Mouse (Mus musculus) testis, postnatal 10 days (tissue): Measurements from ENCODE around the gene Mgat1.
"Not testable (repeated sequence)": the region's sequence is repeated elsewhere in the genome, so short reads cannot be mapped to it uniquely, and the experiment has no call there.

ENCODE experiments used
- DNase-seq: peaks from one replicate; pipeline ENCODE4 v3.0.0; 2021; ENCODE audit warnings: low spot score

The Mgat1 gene

DNA sequence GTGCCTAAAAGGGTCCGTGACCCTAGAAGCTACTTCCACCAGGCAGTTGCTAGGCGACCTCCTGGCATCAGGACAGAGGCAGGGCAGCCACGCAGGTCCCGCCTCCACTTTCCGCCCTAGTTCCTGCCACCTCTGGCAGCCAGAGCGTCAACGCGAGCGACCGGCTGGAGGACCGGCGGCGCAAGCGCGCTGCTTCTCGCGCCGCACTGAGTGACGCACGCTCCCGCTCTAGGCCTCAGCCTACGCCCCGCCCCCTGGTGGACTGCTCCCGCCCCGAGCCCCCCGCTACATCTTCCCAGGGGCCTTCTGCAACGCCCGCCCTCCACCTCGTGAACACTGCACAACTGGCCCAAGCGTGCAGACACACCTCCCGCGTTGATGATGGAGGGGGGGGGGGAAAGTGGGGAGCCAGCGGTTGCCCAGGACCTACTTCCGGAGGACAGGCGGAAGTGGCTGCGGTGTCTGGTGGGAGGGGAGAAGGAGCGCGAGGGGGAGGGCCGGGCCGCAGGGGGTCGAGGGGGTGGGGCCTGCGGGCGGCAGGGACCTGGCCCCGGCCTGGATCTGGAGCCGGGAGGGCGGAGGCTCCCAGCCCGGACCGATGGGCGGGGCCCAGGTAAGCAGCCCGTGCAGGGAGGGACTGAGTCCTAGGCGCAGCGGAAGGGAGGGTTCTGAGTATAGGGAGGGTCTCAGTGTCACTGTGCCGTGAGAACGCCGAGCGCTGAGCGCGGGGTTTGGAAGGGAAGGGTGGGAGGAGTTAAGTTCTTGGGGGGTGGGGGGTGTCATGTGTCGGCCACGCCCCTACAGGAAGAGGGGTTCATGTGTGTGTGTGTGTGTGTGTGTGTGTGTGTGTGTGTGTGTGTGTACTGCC lies at the start of gene Mgat1:
TSS of gene Mgat1 (plus strand) at position 465 of the 868 bp plus-strand sequence.
- peak; percentile 97 for DNase-seq

DNA sequence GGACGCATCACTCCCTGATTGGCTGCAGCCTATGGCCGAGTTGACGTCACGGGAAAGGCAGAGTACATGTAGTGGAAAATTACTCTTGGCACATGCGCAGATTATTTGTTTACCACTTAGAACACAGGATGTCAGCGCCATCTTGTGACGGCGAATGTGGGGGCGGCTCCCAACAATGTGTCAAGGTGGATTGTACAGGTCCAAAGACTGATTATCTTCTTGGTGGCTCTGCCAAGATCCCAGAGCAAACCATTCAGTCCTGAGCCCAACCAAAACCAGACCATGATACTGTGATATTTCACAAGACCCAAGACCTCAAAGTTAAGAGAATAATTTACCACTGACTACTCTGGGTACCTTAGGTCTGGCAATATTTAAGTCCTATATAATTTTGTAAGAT lies 49.2 kb upstream of the Mgat1 start:
- DNase-seq = not testable (repeated sequence)

GRCm38 (mm10) chr11:49195819-49196322 lies 48.1 kb upstream of the Mgat1 start:
- DNase-seq = no peak

DNA sequence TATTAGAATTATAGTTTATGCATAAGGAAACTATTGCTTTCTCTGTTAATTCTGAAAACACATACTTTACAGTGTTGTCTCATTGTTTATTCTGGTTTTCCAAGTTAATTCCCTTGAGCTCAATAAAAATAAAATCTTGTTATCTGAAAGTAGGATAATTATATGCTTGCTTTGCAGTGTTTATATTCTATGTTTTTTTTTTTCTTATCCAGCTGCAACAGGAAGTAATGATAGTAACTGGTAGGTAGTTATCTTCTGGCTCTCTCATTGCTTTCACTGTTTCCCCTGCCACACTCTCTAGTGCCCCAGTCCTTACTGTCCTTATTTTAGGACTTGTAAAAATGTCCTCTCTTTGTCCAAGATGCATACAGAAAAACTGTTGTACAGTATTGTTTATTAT lies 43.3 kb upstream of the Mgat1 start:
- no peak for DNase-seq

DNA sequence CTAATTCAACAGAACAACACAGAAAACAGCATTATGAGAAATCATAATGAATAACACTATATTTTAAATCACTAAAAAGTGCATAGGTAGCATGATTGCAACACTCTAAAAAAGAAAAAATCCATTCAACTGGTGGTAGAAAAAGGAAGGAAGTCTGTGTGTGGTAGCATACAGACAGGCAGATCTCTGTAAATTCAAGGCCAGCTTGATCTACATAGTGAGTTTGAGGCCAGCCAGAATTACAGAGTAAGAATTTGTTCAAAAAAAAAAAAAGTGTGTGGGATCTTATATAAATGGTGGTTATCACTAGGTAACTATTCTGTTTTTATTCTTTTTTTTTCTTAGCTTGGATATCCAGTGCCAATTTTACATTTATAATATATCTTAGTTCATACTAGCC lies 42.8 kb upstream of the Mgat1 start:
- no peak for DNase-seq

DNA sequence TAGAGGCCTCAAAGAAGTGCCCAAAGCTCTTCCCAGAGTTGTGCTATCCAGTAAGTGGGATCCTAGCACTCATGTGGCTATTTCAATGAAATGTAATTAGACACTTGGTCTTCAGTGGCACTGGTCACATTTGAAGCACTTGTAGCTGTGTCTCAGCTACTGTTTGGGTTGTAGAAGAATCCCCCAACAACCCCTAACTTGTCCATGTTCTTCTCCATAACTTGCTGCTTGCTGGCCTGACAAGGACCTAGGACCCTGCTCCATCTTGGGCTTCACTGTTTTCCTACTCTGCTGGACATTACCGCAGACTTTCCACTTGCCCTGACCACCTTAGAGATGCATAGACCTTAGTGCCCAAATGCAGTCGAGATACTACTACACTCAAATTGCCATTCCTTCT lies 41.9 kb upstream of the Mgat1 start:
- no peak for DNase-seq

- peak; percentile 40 for DNase-seq
Observed at GRCm38 (mm10) chr11:49202523-49203061, 41.4 kb upstream of the Mgat1 start.

GRCm38 (mm10) chr11:49203129-49203768 lies 40.7 kb upstream of the Mgat1 start, which contains the start of gene Zfp62:
TSS of gene Zfp62 (plus strand) at chr11:49203292.
- peak; percentile 94 for DNase-seq

DNA sequence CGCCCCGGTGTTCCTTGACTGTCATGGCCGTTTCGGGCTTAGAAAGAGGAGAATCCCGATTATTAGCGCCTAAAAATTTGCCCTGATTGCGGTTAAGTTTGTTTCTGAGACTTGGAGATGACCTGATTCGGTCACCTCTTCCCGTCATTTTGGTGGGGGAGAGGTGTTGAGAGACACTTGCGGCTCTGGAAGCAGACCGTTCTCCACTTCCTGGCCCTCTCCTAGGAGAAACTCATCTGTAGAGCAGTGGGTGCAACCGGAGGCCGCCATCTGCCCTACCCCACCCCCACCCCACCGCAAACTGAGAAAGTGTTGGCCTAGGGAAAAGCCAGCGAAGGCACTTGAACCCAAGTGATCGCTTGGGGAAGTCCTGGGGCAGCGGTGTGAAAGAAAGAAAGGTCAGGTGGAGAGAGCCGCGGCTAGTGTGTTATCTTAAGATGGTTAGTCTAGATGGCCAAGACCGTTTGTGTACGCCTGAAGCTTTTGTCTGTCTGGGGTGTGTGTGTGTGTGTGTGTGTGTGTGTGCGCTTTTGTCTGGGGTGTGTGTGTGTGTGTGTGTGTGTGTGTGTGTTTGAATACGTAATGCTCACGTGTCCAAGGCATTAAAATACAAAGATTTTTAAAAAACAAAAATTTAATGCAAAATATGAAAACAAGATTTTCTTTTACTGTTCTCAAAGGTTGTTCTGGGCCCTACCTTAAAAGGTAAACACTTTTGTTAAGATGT lies 40.1 kb upstream of the Mgat1 start:
- peak; percentile 51 for DNase-seq

DNA sequence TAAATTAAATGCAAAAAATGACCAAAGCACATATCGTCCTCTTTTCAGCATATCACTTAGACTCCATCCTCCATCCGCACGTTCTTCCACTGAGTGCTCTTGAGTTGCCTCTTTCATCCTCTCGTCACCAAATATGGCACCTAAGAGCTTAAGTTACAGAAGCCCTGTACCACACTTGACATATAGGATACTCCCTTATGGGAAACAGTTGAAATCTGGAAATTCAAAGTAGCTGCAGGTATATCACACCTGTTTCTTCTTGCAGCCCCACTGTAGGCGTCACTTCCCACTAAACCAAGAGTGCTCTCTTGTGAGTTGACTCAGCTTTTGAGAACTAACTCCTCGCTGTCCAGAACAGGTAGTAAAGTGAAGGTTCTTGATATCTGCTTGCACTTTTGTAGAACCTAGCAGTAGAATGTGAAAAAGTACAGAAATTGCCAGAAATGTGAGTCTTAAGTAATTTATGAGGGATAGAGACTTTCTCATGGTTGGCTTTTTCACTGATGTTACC lies 38.9 kb upstream of the Mgat1 start:
- DNase-seq = no peak

DNA sequence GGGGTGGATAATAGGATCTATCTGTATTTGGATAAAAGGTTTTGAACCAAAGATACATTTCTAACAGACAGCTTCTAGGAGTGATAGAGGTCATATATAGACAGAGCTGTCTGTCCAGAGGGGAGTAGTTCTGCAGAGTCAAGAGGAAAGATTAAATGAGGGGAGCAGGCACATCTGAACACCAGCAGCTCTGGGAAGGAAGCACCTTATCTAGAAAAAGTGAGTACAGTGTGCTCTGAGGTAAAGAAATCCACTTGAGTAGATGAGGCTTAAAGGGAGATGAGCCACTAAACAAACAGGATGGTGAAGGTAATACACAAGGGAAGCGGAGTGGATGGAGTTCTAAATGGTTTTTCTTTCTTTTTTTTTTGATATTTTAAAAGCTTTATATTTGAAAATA lies 36.5 kb upstream of the Mgat1 start:
- no peak for DNase-seq

DNA sequence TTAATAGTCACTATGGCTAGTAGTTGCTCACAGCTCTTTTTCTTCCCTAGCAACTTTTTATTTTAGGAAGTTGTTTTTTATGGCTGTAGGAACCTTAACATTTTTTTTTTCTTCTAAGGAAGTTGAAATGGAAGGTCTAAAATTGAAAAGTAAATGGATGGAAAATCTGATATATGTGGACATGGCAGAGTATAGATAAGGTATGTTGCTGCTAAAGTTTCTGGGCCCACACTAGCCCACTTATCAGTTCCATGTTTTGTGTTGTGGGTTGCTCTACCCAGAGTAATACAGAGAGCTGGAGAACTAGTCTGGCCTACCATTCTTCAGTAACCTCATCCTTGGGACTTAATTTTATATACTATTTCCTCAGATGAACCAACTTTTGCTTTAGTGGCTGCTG lies 31.4 kb upstream of the Mgat1 start:
- no peak for DNase-seq

GRCm38 (mm10) chr11:49213505-49213904 lies 30.5 kb upstream of the Mgat1 start:
- DNase-seq = no peak

GRCm38 (mm10) chr11:49219271-49219670 lies 24.7 kb upstream of the Mgat1 start:
- no peak for DNase-seq

- DNase-seq = no peak
Observed at GRCm38 (mm10) chr11:49224455-49224854, 19.5 kb upstream of the Mgat1 start.

DNA sequence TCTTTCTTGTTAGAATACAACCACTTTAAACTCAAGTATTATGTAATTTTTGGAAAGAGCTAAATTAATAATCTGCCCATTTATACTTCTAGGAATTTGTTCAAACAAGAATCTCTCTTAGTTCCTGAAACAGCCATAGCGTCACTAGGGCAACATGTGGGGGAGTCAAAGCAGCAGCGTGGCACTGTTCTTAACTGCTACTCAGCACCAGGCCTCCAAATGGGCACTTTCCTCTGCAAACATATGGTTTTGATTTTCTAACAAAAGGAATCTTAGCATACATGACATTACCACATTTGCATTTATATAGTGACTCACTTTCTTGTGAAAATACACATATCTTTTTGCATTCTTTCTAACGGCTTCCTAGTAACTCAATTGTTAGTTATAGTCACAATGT lies 11.2 kb upstream of the Mgat1 start:
- no peak for DNase-seq

GRCm38 (mm10) chr11:49235459-49236207 lies 8.4 kb upstream of the Mgat1 start:
- no peak for DNase-seq

- no peak for DNase-seq
Observed at GRCm38 (mm10) chr11:49236891-49237290, 7.1 kb upstream of the Mgat1 start.

DNA sequence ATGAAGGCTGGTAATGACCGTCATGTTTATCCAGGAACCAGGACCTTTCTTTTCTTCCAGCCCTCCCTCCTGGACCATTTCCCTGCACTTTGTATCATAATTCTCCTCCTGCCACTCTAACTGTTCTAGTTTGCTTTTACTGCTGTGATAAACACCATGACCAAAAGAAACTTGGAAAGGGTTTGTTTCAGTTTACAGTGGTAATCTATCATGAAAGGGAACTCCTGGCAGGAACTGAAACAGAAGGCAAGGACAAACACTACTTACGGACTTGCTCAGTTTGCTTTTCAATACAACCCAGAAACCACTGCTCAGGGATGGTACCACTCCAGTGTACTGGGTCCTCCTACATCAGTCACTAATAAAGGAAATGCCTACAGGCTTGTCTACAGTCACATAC lies 6.5 kb upstream of the Mgat1 start:
- DNase-seq = no peak

- DNase-seq = no peak
Observed at GRCm38 (mm10) chr11:49240310-49240709, 3.7 kb upstream of the Mgat1 start.

GRCm38 (mm10) chr11:49240874-49241273 lies 3.1 kb upstream of the Mgat1 start:
- no peak for DNase-seq
